Mouse (Mus musculus): ENCODE measurements at regions not wholly inside any gene's neighbourhood (a gene's known extent, or its start where the extent isn't known, plus 50 kb on each side); places are given as distances from the start of the nearest gene placed in this dataset.

GRCm38 (mm10) chr1:51615523-51615922, 137.3 kb upstream of the Nabp1 start:
- TF ChIP-seq CTCF (IDR thresholded peaks at IDR 0.05; ENCODE audit: borderline replicate concordance, insufficient read depth, low read depth, low read length), result peak; percentile 68
- TF ChIP-seq POLR2A (IDR thresholded peaks at IDR 0.05; ENCODE audit: borderline replicate concordance, insufficient read depth, low read length), result no peak
- WGBS, result 50% methylated on average over 6 of the region's 6 CpGs
- Histone ChIP-seq H3K27me3 (ENCODE audit: control insufficient read depth, insufficient read depth, low read length) (no peaks in the 10 kb centered on the region), H3K4me3 (replicated peaks; ENCODE audit: insufficient read depth, low read depth, low read length) (no peak overlapping the region), H3K4me1 (ENCODE audit: control insufficient read depth, insufficient read depth, low read length) (peaks cover 5% of the 10 kb centered on the region), H3K27ac (ENCODE audit: insufficient read depth, low read length) (no peak overlapping the region)
- peak; percentile 66 to 73 for DNase-seq

- no peak for DNase-seq
- Histone ChIP-seq H3K4me1 (ENCODE audit: control insufficient read depth, insufficient read depth, low read length) (peaks cover 5% of the 10 kb centered on the region), H3K27ac (ENCODE audit: insufficient read depth, low read length) (no peak overlapping the region), H3K27me3 (ENCODE audit: control insufficient read depth, insufficient read depth, low read length) (no peaks in the 10 kb centered on the region), H3K4me3 (replicated peaks; ENCODE audit: insufficient read depth, low read depth, low read length) (no peak overlapping the region)
- no peak for TF ChIP-seq POLR2A (IDR thresholded peaks at IDR 0.05; ENCODE audit: borderline replicate concordance, insufficient read depth, low read length)
- TF ChIP-seq CTCF (IDR thresholded peaks at IDR 0.05; ENCODE audit: borderline replicate concordance, insufficient read depth, low read depth, low read length), result no peak
Measured at GRCm38 (mm10) chr1:51614700-51615099, 136.5 kb upstream of the Nabp1 start.

- 84% methylated on average over 5 of the region's 5 CpGs for WGBS
- DNase-seq, result no peak
- Histone ChIP-seq H3K4me1 (ENCODE audit: control insufficient read depth, insufficient read depth, low read length) (no peaks in the 10 kb centered on the region), H3K27me3 (ENCODE audit: control insufficient read depth, insufficient read depth, low read length) (no peaks in the 10 kb centered on the region), H3K4me3 (replicated peaks; ENCODE audit: insufficient read depth, low read depth, low read length) (no peak overlapping the region), H3K27ac (ENCODE audit: insufficient read depth, low read length) (no peak overlapping the region)
- no peak for TF ChIP-seq POLR2A (IDR thresholded peaks at IDR 0.05; ENCODE audit: borderline replicate concordance, insufficient read depth, low read length)
Measured at GRCm38 (mm10) chr1:51609295-51609694, 131.1 kb upstream of the Nabp1 start.

GRCm38 (mm10) chr1:51607437-51607855, 129.2 kb upstream of the Nabp1 start:
- no peak overlapping the region for H3K4me3 ChIP-seq (replicated peaks; ENCODE audit: insufficient read depth, low read depth, low read length)
- no peaks in the 10 kb centered on the region for H3K27me3 ChIP-seq (ENCODE audit: control insufficient read depth, insufficient read depth, low read length)
- no peaks in the 10 kb centered on the region for H3K4me1 ChIP-seq (ENCODE audit: control insufficient read depth, insufficient read depth, low read length)
- no peak overlapping the region for H3K27ac ChIP-seq (ENCODE audit: insufficient read depth, low read length)
- TF ChIP-seq POLR2A (IDR thresholded peaks at IDR 0.05; ENCODE audit: borderline replicate concordance, insufficient read depth, low read length), result no peak
- no peak for TF ChIP-seq CTCF (IDR thresholded peaks at IDR 0.05; ENCODE audit: borderline replicate concordance, insufficient read depth, low read depth, low read length)
- WGBS, result 42% methylated on average over 8 of the region's 8 CpGs
- no peak for DNase-seq

GRCm38 (mm10) chr1:51602071-51602470, 123.8 kb upstream of the Nabp1 start:
- 57% methylated on average over 6 of the region's 6 CpGs for WGBS
- no peaks in the 10 kb centered on the region; the same call in 1 of the 2 replicates for H3K4me1 ChIP-seq (ENCODE audit: control insufficient read depth, insufficient read depth, low read length)
- DNase-seq, result peak in 1 of 2 experiments; percentile 39
- no peaks in the 10 kb centered on the region for H3K27me3 ChIP-seq (ENCODE audit: control insufficient read depth, insufficient read depth, low read length)
- TF ChIP-seq CTCF (IDR thresholded peaks at IDR 0.05; ENCODE audit: borderline replicate concordance, insufficient read depth, low read depth, low read length) (no peak), POLR2A (IDR thresholded peaks at IDR 0.05; ENCODE audit: borderline replicate concordance, insufficient read depth, low read length) (no peak)
- H3K27ac ChIP-seq (ENCODE audit: insufficient read depth, low read length), result no peak overlapping the region
- no peak overlapping the region for H3K4me3 ChIP-seq (replicated peaks; ENCODE audit: insufficient read depth, low read depth, low read length)

- peak in 1 of 2 experiments; percentile 39 for DNase-seq
Measured at GRCm38 (mm10) chr1:51600425-51600824, 122.2 kb upstream of the Nabp1 start.

GRCm38 (mm10) chr1:51596935-51597820, 119.0 kb upstream of the Nabp1 start:
- TF ChIP-seq CTCF (IDR thresholded peaks at IDR 0.05; ENCODE audit: borderline replicate concordance, insufficient read depth, low read depth, low read length) (peak; percentile 88), POLR2A (IDR thresholded peaks at IDR 0.05; ENCODE audit: borderline replicate concordance, insufficient read depth, low read length) (no peak)
- 54% methylated on average over 18 of the region's 18 CpGs for WGBS
- no peaks in the 10 kb centered on the region; the same call in 1 of the 2 replicates for H3K4me1 ChIP-seq (ENCODE audit: control insufficient read depth, insufficient read depth, low read length)

More at GRCm38 (mm10) chr1:51600425-51600824, 122.2 kb upstream of the Nabp1 start:
- no peak overlapping the region for H3K27ac ChIP-seq (ENCODE audit: insufficient read depth, low read length)
- TF ChIP-seq POLR2A (IDR thresholded peaks at IDR 0.05; ENCODE audit: borderline replicate concordance, insufficient read depth, low read length) (no peak), CTCF (IDR thresholded peaks at IDR 0.05; ENCODE audit: borderline replicate concordance, insufficient read depth, low read depth, low read length) (peak; percentile 61; the same call in 1 of the 2 replicates)
- H3K4me1 ChIP-seq (ENCODE audit: control insufficient read depth, insufficient read depth, low read length), result no peaks in the 10 kb centered on the region; the same call in 1 of the 2 replicates
- WGBS, result 31% methylated on average over 7 of the region's 7 CpGs
- no peak overlapping the region for H3K4me3 ChIP-seq (replicated peaks; ENCODE audit: insufficient read depth, low read depth, low read length)
- no peaks in the 10 kb centered on the region for H3K27me3 ChIP-seq (ENCODE audit: control insufficient read depth, insufficient read depth, low read length)

GRCm38 (mm10) chr1:51594666-51595065, 116.4 kb upstream of the Nabp1 start:
- DNase-seq, result no peak
- no peak overlapping the region for H3K27ac ChIP-seq (ENCODE audit: insufficient read depth, low read length)
- H3K27me3 ChIP-seq (ENCODE audit: control insufficient read depth, insufficient read depth, low read length), result no peaks in the 10 kb centered on the region
- H3K4me1 ChIP-seq (ENCODE audit: control insufficient read depth, insufficient read depth, low read length), result no peaks in the 10 kb centered on the region
- no peak overlapping the region for H3K4me3 ChIP-seq (replicated peaks; ENCODE audit: insufficient read depth, low read depth, low read length)
- 89% methylated on average over 4 of the region's 4 CpGs for WGBS
- TF ChIP-seq CTCF (IDR thresholded peaks at IDR 0.05; ENCODE audit: borderline replicate concordance, insufficient read depth, low read depth, low read length) (no peak), POLR2A (IDR thresholded peaks at IDR 0.05; ENCODE audit: borderline replicate concordance, insufficient read depth, low read length) (no peak)

More at GRCm38 (mm10) chr1:51596935-51597820, 119.0 kb upstream of the Nabp1 start:
- Histone ChIP-seq H3K27me3 (ENCODE audit: control insufficient read depth, insufficient read depth, low read length) (no peaks in the 10 kb centered on the region), H3K4me3 (replicated peaks; ENCODE audit: insufficient read depth, low read depth, low read length) (no peak overlapping the region), H3K27ac (ENCODE audit: insufficient read depth, low read length) (no peak overlapping the region)
- DNase-seq, result peak; percentile 78 to 81
